Comparison of ENCODE assay signal across 14 mouse cellular contexts in genomic region chr10:120446799-120447198, GRCm38 (mm10). TPM values are rescaled to one million over a fixed set of nuclear protein-coding genes. Genes with fewer than 3 reads are reported as not detected.
"Had no signal": no experiment of that assay in that cellular context is flagged by ENCODE, and none has a peak within 500 bp of the region (broad histone marks: within the 10 kb centered on the region; RNA-seq: fewer than 3 reads in every experiment).

No protein-coding gene starts in this region.

- H3K4me1 ChIP-seq: liver, embryonic 13.5 days; stomach, embryonic 15.5 days had no signal

- DNase-seq: kidney, adult 2 months; liver, embryonic 13.5 days; retina, postnatal 1 day; right cerebral cortex, postnatal 25 days; spleen, adult 18-20 months; thymus, postnatal 25 days had no signal

- H3K4me2 ChIP-seq: liver, embryonic 13.5 days; lung, embryonic 14.5 days; midbrain, embryonic 12.5 days; midbrain, embryonic 15.5 days; neural tube, embryonic 13.5 days; stomach, embryonic 15.5 days had no signal

- H3K27me3 ChIP-seq: liver, embryonic 13.5 days; midbrain, embryonic 12.5 days; midbrain, embryonic 15.5 days; neural tube, embryonic 13.5 days; stomach, embryonic 15.5 days had no signal

- H3K9ac ChIP-seq: liver, embryonic 13.5 days; lung, embryonic 14.5 days; midbrain, embryonic 12.5 days; midbrain, embryonic 15.5 days; neural tube, embryonic 13.5 days; stomach, embryonic 15.5 days had no signal

- H3K27ac ChIP-seq: liver, embryonic 13.5 days; midbrain, embryonic 12.5 days; midbrain, embryonic 15.5 days; neural tube, embryonic 13.5 days; stomach, embryonic 15.5 days had no signal

- H3K9me3 ChIP-seq: liver, embryonic 13.5 days; midbrain, embryonic 12.5 days; midbrain, embryonic 15.5 days; neural tube, embryonic 13.5 days; stomach, embryonic 15.5 days had no signal

- ATAC-seq: intestine, postnatal 0 days; lung, postnatal 0 days; midbrain, embryonic 15.5 days had no signal

- H3K36me3 ChIP-seq: liver, embryonic 13.5 days; midbrain, embryonic 12.5 days; midbrain, embryonic 15.5 days; neural tube, embryonic 13.5 days; stomach, embryonic 15.5 days had no signal

- H3K4me3 ChIP-seq: liver, embryonic 13.5 days; midbrain, embryonic 12.5 days; midbrain, embryonic 15.5 days; neural tube, embryonic 13.5 days; stomach, embryonic 15.5 days had no signal

RNA-seq across cellular contexts. Expression of gene Hmga2, which starts 29.5 kb away (rescaled TPM):
- total RNA-seq: liver, adult 2 months had no signal
